Mouse (Mus musculus): Measurements from ENCODE around the gene 2510039O18Rik. TPM values are rescaled to one million over a fixed set of nuclear protein-coding genes. Genes with fewer than 3 reads are reported as not detected.

Gene 2510039O18Rik
- polyA plus RNA-seq, 1 experiment from 2014 or later: 25.6 TPM

GRCm38 (mm10) chr4:147962781-147963180, 22.1 kb downstream of the 2510039O18Rik start:
- ATAC-seq (ENCODE audit: insufficient number of reproducible peaks, insufficient read depth, low FRiP score, low TSS enrichment): no peak
- Histone ChIP-seq H3K27me3 (no peaks in the 10 kb centered on the region), H3K27ac (no peak overlapping the region), H3K9ac (no peak overlapping the region), H3K4me3 (no peak overlapping the region), H3K36me3 (no peaks in the 10 kb centered on the region), H3K4me2 (replicated peaks) (no peak overlapping the region), H3K4me1 (no peaks in the 10 kb centered on the region), H3K9me3 (no peaks in the 10 kb centered on the region)
- 43% methylated on average over 6 of the region's 6 CpGs for WGBS

GRCm38 (mm10) chr4:147963623-147964022, 22.9 kb downstream of the 2510039O18Rik start:
- 86% methylated on average over 15 of the region's 15 CpGs for WGBS
- Histone ChIP-seq H3K4me3 (no peak overlapping the region), H3K27ac (no peak overlapping the region), H3K27me3 (no peaks in the 10 kb centered on the region), H3K9me3 (no peaks in the 10 kb centered on the region), H3K36me3 (no peaks in the 10 kb centered on the region), H3K4me1 (no peaks in the 10 kb centered on the region), H3K9ac (no peak overlapping the region), H3K4me2 (replicated peaks) (no peak overlapping the region)
- no peak for ATAC-seq (ENCODE audit: insufficient number of reproducible peaks, insufficient read depth, low FRiP score, low TSS enrichment)

GRCm38 (mm10) chr4:147965712-147966111, 25.0 kb downstream of the 2510039O18Rik start:
- H3K36me3 ChIP-seq: no peaks in the 10 kb centered on the region
- ATAC-seq (ENCODE audit: insufficient number of reproducible peaks, insufficient read depth, low FRiP score, low TSS enrichment): no peak
- 72% methylated on average over 7 of the region's 7 CpGs for WGBS

DNA sequence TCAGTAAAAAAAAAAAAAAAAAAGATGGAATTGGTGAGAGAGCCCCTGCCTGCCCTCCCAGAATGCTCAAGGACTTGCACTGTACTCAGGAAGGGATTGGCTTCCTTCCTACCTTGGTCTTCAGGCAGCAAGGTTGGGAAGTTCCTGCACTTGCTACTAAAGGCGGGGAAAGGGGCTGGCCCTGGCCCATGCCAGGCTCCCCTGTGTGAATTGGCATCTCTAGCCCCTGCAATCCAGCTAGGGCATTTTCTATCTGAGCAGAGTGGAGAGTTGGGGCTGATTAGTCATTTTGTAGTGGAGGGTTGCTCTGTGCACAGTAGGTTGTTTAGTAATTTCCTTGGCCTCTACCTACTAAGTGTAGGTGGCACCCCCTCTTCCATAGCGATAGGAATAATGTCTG, 28.1 kb downstream of the 2510039O18Rik start:
- Histone ChIP-seq H3K4me1 (no peaks in the 10 kb centered on the region), H3K36me3 (no peaks in the 10 kb centered on the region), H3K4me3 (no peak overlapping the region), H3K9ac (no peak overlapping the region), H3K4me2 (replicated peaks) (no peak overlapping the region), H3K27me3 (no peaks in the 10 kb centered on the region), H3K27ac (no peak overlapping the region), H3K9me3 (no peaks in the 10 kb centered on the region)
- ATAC-seq (ENCODE audit: insufficient number of reproducible peaks, insufficient read depth, low FRiP score, low TSS enrichment): no peak
- 74% methylated on average over 2 of the region's 2 CpGs for WGBS

More at GRCm38 (mm10) chr4:147965712-147966111, 25.0 kb downstream of the 2510039O18Rik start:
- no peak overlapping the region for H3K27ac ChIP-seq
- no peaks in the 10 kb centered on the region for H3K4me1 ChIP-seq
- H3K9me3 ChIP-seq: no peaks in the 10 kb centered on the region
- no peak overlapping the region for H3K4me3 ChIP-seq
- H3K4me2 ChIP-seq (replicated peaks): no peak overlapping the region
- H3K9ac ChIP-seq: no peak overlapping the region
- no peaks in the 10 kb centered on the region for H3K27me3 ChIP-seq

- Histone ChIP-seq H3K4me3 (no peak overlapping the region), H3K27ac (no peak overlapping the region), H3K36me3 (no peaks in the 10 kb centered on the region), H3K9ac (no peak overlapping the region), H3K27me3 (no peaks in the 10 kb centered on the region), H3K4me2 (replicated peaks) (no peak overlapping the region), H3K9me3 (no peaks in the 10 kb centered on the region), H3K4me1 (no peaks in the 10 kb centered on the region)
- ATAC-seq (ENCODE audit: insufficient number of reproducible peaks, insufficient read depth, low FRiP score, low TSS enrichment): no peak
- 55% methylated on average over 9 of the region's 9 CpGs for WGBS
Observed at GRCm38 (mm10) chr4:147969337-147969736, 28.6 kb downstream of the 2510039O18Rik start.

- no peak overlapping the region for H3K9ac ChIP-seq
- WGBS: 79% methylated on average over 3 of the region's 3 CpGs
- H3K27me3 ChIP-seq: no peaks in the 10 kb centered on the region
- no peaks in the 10 kb centered on the region for H3K4me1 ChIP-seq
- H3K9me3 ChIP-seq: no peaks in the 10 kb centered on the region
- no peak overlapping the region for H3K4me3 ChIP-seq
- no peak for ATAC-seq (ENCODE audit: insufficient number of reproducible peaks, insufficient read depth, low FRiP score, low TSS enrichment)
- H3K27ac ChIP-seq: no peak overlapping the region
- H3K36me3 ChIP-seq: no peaks in the 10 kb centered on the region
- no peak overlapping the region for H3K4me2 ChIP-seq (replicated peaks)
Observed at GRCm38 (mm10) chr4:147976237-147976636, 35.5 kb downstream of the 2510039O18Rik start.

- Histone ChIP-seq H3K27me3 (no peaks in the 10 kb centered on the region), H3K4me3 (no peak overlapping the region)
Observed at GRCm38 (mm10) chr4:147977726-147978125, 37.0 kb downstream of the 2510039O18Rik start.

DNA sequence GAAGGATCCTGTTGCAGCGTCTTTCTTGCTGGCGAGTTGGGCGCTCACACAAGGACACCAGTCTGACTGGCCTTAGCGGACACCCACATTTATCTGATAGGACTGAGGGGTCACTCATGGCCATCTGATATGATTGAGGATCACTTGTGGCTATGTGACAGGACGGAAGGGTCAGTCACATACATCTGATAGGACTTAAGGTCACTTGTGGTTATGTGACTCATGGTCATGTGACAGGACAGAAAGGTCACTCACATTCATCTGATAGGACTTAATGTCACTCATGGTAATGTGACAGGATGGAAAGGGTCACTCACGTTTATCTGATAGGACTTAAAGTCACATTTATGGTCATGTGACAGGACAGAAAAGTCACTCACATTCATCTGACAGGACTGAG, 37.7 kb downstream of the 2510039O18Rik start:
- Histone ChIP-seq H3K27me3 (no peaks in the 10 kb centered on the region), H3K9me3 (no peaks in the 10 kb centered on the region), H3K9ac (no peak overlapping the region), H3K27ac (no peak overlapping the region), H3K4me3 (no peak overlapping the region), H3K4me2 (replicated peaks) (no peak overlapping the region), H3K36me3 (no peaks in the 10 kb centered on the region), H3K4me1 (no peaks in the 10 kb centered on the region)
- WGBS: 87% methylated on average over 6 of the region's 6 CpGs
- no peak for ATAC-seq (ENCODE audit: insufficient number of reproducible peaks, insufficient read depth, low FRiP score, low TSS enrichment)

More at GRCm38 (mm10) chr4:147977726-147978125, 37.0 kb downstream of the 2510039O18Rik start:
- H3K4me2 ChIP-seq (replicated peaks): no peak overlapping the region
- no peak overlapping the region for H3K27ac ChIP-seq
- no peak for ATAC-seq (ENCODE audit: insufficient number of reproducible peaks, insufficient read depth, low FRiP score, low TSS enrichment)
- H3K36me3 ChIP-seq: no peaks in the 10 kb centered on the region
- 79% methylated on average over 4 of the region's 4 CpGs for WGBS
- H3K4me1 ChIP-seq: no peaks in the 10 kb centered on the region
- no peak overlapping the region for H3K9ac ChIP-seq
- no peaks in the 10 kb centered on the region for H3K9me3 ChIP-seq

DNA sequence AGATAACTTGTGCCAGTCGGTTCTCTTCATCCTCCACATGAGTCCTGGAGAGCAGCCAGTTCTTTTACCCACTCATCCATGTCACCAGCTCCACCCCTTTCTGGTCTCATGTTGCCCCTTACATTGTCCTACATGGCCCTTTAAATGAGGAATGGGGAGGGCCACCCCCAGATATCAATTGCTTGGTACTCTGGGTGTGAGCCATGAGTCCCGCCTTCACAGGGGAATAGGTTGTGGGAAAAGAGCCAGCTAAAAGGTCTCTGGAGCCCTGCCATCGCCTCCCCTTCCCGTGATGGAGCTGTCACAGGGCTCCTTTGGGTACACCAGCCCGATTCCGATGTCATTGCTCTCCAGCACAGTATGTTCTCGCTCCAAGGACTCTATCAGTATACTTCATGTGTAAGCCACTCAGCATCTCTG, 38.8 kb downstream of the 2510039O18Rik start:
- Histone ChIP-seq H3K9me3 (no peaks in the 10 kb centered on the region), H3K4me3 (no peak overlapping the region), H3K9ac (no peak overlapping the region), H3K4me1 (no peaks in the 10 kb centered on the region), H3K36me3 (no peaks in the 10 kb centered on the region), H3K27me3 (no peaks in the 10 kb centered on the region), H3K4me2 (replicated peaks) (no peak overlapping the region), H3K27ac (no peak overlapping the region)
- WGBS: 78% methylated on average over 7 of the region's 7 CpGs
- ATAC-seq (ENCODE audit: insufficient number of reproducible peaks, insufficient read depth, low FRiP score, low TSS enrichment): no peak

DNA sequence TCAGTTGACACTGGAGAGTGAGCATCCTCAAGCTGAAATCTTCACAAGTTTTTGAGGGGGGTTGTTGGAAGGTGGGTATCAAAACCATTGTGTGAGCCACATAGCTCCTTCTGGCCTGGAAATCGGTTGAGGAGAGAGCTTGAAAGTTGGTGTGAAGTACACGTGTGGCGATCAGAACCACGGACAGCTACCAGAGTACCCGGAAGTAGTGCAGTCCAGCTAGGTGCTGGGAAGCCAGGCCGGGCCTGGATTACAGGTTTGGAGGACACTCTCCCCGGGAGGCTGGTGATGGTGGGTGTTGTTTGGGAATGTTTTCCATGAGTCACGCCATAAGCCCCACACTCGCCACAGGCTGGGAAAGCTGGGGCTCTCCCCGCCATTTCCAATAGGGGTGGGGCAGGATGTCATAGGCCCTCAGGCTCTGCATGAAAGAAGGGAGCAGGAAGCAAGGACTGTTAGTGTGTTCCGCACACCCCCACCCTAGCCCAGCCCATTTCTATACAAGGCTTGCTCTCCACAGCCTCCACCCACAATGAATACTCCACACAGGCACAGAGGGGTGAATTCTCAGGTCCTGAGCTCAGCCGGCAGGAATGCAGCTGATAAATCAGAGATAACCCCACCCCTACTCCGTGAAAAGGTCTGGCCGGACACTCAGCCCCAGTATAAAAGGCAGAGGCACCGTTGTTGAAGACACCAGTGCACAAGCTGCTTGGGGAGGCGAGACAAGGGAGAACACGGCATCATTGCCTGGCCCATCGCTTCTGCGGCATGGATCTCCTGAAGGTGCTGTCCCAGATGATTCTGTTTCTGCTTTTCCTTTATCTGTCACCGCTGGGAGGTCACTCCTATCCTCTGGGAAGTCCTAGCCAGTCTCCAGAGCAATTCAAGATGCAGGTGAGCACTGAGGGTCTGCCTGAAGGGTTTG, 44.8 kb downstream of the 2510039O18Rik start, which contains the start of gene Nppb:
Nppb (plus strand) TSS at position 584 of the 928 bp plus-strand sequence.
- Histone ChIP-seq H3K4me1 (no peaks in the 10 kb centered on the region), H3K36me3 (no peaks in the 10 kb centered on the region), H3K4me3 (no peak within 1 kb of the TSS), H3K9me3 (0 out of 2 replicates have a peak, but pooled peaks cover 3% of the 10 kb centered on the region), H3K9ac (no peak within 1 kb of the TSS), H3K27ac (no peak within 1 kb of the TSS), H3K27me3 (no peaks in the 10 kb centered on the region), H3K4me2 (replicated peaks) (no peak within 1 kb of the TSS)
- 27% methylated on average over 20 of the region's 20 CpGs for WGBS
- ATAC-seq (ENCODE audit: insufficient number of reproducible peaks, insufficient read depth, low FRiP score, low TSS enrichment): no peak

DNA sequence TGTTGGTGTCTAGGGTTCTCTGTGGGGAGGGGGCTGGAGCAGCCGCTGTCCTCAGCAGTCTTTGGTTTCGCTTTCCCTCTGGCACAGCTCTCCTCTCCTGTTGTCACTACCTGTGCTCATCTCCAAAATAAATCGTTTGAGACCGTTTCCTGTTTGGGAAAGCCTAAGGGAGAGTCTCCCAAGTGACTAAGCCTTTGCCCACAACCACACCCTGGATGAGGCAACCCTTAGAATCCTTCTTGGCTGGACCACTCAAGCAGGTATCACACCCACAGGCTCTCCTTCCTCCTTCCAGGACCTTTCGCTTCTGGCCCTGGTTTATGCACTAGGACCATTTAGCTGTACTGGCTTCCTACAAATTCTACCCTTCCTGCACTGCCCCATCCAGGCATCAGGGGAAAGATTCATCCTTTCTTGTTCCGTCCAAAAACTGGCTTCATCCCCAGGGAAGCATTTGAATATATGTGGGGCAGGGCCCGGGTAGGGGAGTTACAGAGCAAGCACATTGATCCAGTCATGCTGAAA, 52.9 kb downstream of the 2510039O18Rik start:
- no peak overlapping the region for H3K4me2 ChIP-seq (replicated peaks)
- no peak overlapping the region for H3K9ac ChIP-seq
- no peaks in the 10 kb centered on the region for H3K36me3 ChIP-seq
- 0 out of 2 replicates have a peak, but pooled peaks cover 3% of the 10 kb centered on the region for H3K9me3 ChIP-seq
- H3K27me3 ChIP-seq: no peaks in the 10 kb centered on the region
- no peak overlapping the region for H3K27ac ChIP-seq
- 55% methylated on average over 7 of the region's 7 CpGs for WGBS
- H3K4me3 ChIP-seq: no peak overlapping the region
- no peak for ATAC-seq (ENCODE audit: insufficient number of reproducible peaks, insufficient read depth, low FRiP score, low TSS enrichment)
- no peaks in the 10 kb centered on the region for H3K4me1 ChIP-seq

GRCm38 (mm10) chr4:147995311-147995710, 54.6 kb downstream of the 2510039O18Rik start:
- no peaks in the 10 kb centered on the region for H3K4me1 ChIP-seq
- H3K9me3 ChIP-seq: no peaks in the 10 kb centered on the region
- 78% methylated on average over 3 of the region's 3 CpGs for WGBS
- H3K4me3 ChIP-seq: no peak overlapping the region
- H3K4me2 ChIP-seq (replicated peaks): no peak overlapping the region
- ATAC-seq (ENCODE audit: insufficient number of reproducible peaks, insufficient read depth, low FRiP score, low TSS enrichment): no peak
- no peak overlapping the region for H3K9ac ChIP-seq
- H3K27ac ChIP-seq: no peak overlapping the region
- H3K36me3 ChIP-seq: no peaks in the 10 kb centered on the region
- H3K27me3 ChIP-seq: no peaks in the 10 kb centered on the region

Measured in embryonic facial prominence, embryonic 12.5 days (tissue).